Mouse (Mus musculus): Measurements from ENCODE around the gene Aifm2. TPM values are rescaled to one million over a fixed set of nuclear protein-coding genes. Genes with fewer than 3 reads are reported as not detected.

The Aifm2 gene
- total RNA-seq, 2 experiments from 2014 or later, result 33.3 to 35.5 TPM

- no peak for DNase-seq
Measured at GRCm38 (mm10) chr10:61781461-61782128, 66.5 kb downstream of the Aifm2 start.

- DNase-seq, result peak; percentile 78
Measured at GRCm38 (mm10) chr10:61782799-61783611, 67.9 kb downstream of the Aifm2 start.

- peak; percentile 76 for DNase-seq
Measured at GRCm38 (mm10) chr10:61783621-61784251, 68.7 kb downstream of the Aifm2 start, which contains the start of gene H2afy2. Gene H2afy2, minus strand, starts transcription at chr10:61784147.

- no peak for DNase-seq
Measured at GRCm38 (mm10) chr10:61784414-61784813, 69.4 kb downstream of the Aifm2 start.

GRCm38 (mm10) chr10:61787541-61788313 is 72.7 kb downstream of the Aifm2 start:
- peak; percentile 18 for DNase-seq

- no peak for DNase-seq
Measured at GRCm38 (mm10) chr10:61788499-61788898, 73.4 kb downstream of the Aifm2 start.

Small RNA genes lying within 50 kb of the gene (microRNA-seq; reads per million reads assigned to microRNA genes)
- 0 to 0.20 reads per million in 2 experiments for gene Mir5108

Other genes with a start within 250 kb of the Aifm2 start
- gene Lrrc20, start 239.5 kb upstream of the Aifm2 start, total RNA-seq (2021), result 10 to 100 TPM; 16.4 to 17.1 TPM
- under 1 TPM in 1 of 2 experiments, not detected in 1; 0.07 TPM for gene Npffr1, start 119.8 kb upstream of the Aifm2 start, total RNA-seq (2021)
- 10 to 100 TPM; 55.2 to 61.6 TPM for gene Ppa1, start 66.7 kb upstream of the Aifm2 start, total RNA-seq (2021)
- 100 to 1,000 TPM; 151 to 153 TPM for gene Sar1a, start 35.0 kb upstream of the Aifm2 start, total RNA-seq (2021)
- 10 to 100 TPM; 21.0 to 22.6 TPM for gene Tysnd1, start 19.7 kb upstream of the Aifm2 start, total RNA-seq (2021)
- 10 to 100 TPM; 22.8 to 24.4 TPM for gene H2afy2, start 68.9 kb downstream of the Aifm2 start, total RNA-seq (2021)